Mouse (Mus musculus): ENCODE results near the gene P3h3. TPM values are rescaled to one million over a fixed set of nuclear protein-coding genes. Genes with fewer than 3 reads are reported as not detected.

Gene P3h3
- polyA plus RNA-seq, 1 experiment: 2.7 TPM

GRCm38 (mm10) chr6:124796200-124796599, 61.4 kb downstream of the P3h3 start:
- Histone ChIP-seq H3K4me3 (replicated peaks; ENCODE audit: control insufficient read depth, low read depth, low read length) (no peak overlapping the region), H3K4me1 (ENCODE audit: control insufficient read depth, insufficient read depth, low read length) (no peaks in the 10 kb centered on the region), H3K27ac (ENCODE audit: control insufficient read depth, insufficient read depth, low read depth, low read length, poor library complexity) (no peak overlapping the region)
- WGBS: 76% methylated on average over 2 of the region's 2 CpGs
- TF ChIP-seq POLR2A (IDR thresholded peaks at IDR 0.05; ENCODE audit: borderline replicate concordance, control insufficient read depth, low read depth, low read length) (no peak), CTCF (IDR thresholded peaks at IDR 0.05; ENCODE audit: control insufficient read depth, insufficient read depth, low read length) (no peak)

GRCm38 (mm10) chr6:124795781-124796180, 61.8 kb downstream of the P3h3 start:
- H3K27ac ChIP-seq (ENCODE audit: control insufficient read depth, insufficient read depth, low read depth, low read length, poor library complexity): no peak overlapping the region

GRCm38 (mm10) chr6:124791911-124792310, 65.6 kb downstream of the P3h3 start:
- Histone ChIP-seq H3K4me3 (replicated peaks; ENCODE audit: control insufficient read depth, low read depth, low read length) (no peak overlapping the region), H3K27ac (ENCODE audit: control insufficient read depth, insufficient read depth, low read depth, low read length, poor library complexity) (no peak overlapping the region), H3K4me1 (ENCODE audit: control insufficient read depth, insufficient read depth, low read length) (no peaks in the 10 kb centered on the region)
- TF ChIP-seq CTCF (IDR thresholded peaks at IDR 0.05; ENCODE audit: control insufficient read depth, insufficient read depth, low read length): no peak
- no peak for TF ChIP-seq POLR2A (IDR thresholded peaks at IDR 0.05; ENCODE audit: borderline replicate concordance, control insufficient read depth, low read depth, low read length)
- WGBS: 82% methylated on average over 3 of the region's 3 CpGs

More at GRCm38 (mm10) chr6:124795781-124796180, 61.8 kb downstream of the P3h3 start:
- 89% methylated on average over 4 of the region's 4 CpGs for WGBS
- TF ChIP-seq CTCF (IDR thresholded peaks at IDR 0.05; ENCODE audit: control insufficient read depth, insufficient read depth, low read length) (no peak), POLR2A (IDR thresholded peaks at IDR 0.05; ENCODE audit: borderline replicate concordance, control insufficient read depth, low read depth, low read length) (no peak)
- Histone ChIP-seq H3K4me1 (ENCODE audit: control insufficient read depth, insufficient read depth, low read length) (no peaks in the 10 kb centered on the region), H3K4me3 (replicated peaks; ENCODE audit: control insufficient read depth, low read depth, low read length) (no peak overlapping the region)

Other genes with a start within 250 kb of the P3h3 start
- not detected in 2 replicates for gene C1s2, start 221.7 kb downstream of the P3h3 start, polyA plus RNA-seq (2011; ENCODE audit: insufficient read depth, insufficient read length, low replicate concordance, missing spikeins)
- 67.0 and 77.5 TPM in 2 replicates for gene Lpcat3, start 194.7 kb downstream of the P3h3 start, polyA plus RNA-seq (2011; ENCODE audit: insufficient read depth, insufficient read length, low replicate concordance, missing spikeins)
- 101 and 149 TPM in 2 replicates for gene Emg1, start 145.6 kb downstream of the P3h3 start, polyA plus RNA-seq (2011; ENCODE audit: insufficient read depth, insufficient read length, low replicate concordance, missing spikeins)
- gene Phb2, start 145.4 kb downstream of the P3h3 start, polyA plus RNA-seq (2011; ENCODE audit: insufficient read depth, insufficient read length, low replicate concordance, missing spikeins): 143 and 213 TPM in 2 replicates
- 239 and 439 TPM in 2 replicates for gene Ptpn6, start 119.0 kb downstream of the P3h3 start, polyA plus RNA-seq (2011; ENCODE audit: insufficient read depth, insufficient read length, low replicate concordance, missing spikeins)
- 138 and 208 TPM in 2 replicates for gene Grcc10, start 116.4 kb downstream of the P3h3 start, polyA plus RNA-seq (2011; ENCODE audit: insufficient read depth, insufficient read length, low replicate concordance, missing spikeins)
- gene Gm45234, start 101.7 kb downstream of the P3h3 start, polyA plus RNA-seq (2011; ENCODE audit: insufficient read depth, insufficient read length, low replicate concordance, missing spikeins): not detected in 2 replicates
- gene Atn1, start 101.2 kb downstream of the P3h3 start, polyA plus RNA-seq (2011; ENCODE audit: insufficient read depth, insufficient read length, low replicate concordance, missing spikeins): 11.3 and 19.1 TPM in 2 replicates
- 0.68 and 1.4 TPM in 2 replicates for gene Eno2, start 88.1 kb downstream of the P3h3 start, polyA plus RNA-seq (2011; ENCODE audit: insufficient read depth, insufficient read length, low replicate concordance, missing spikeins)
- gene Lrrc23, start 78.0 kb downstream of the P3h3 start, polyA plus RNA-seq (2011; ENCODE audit: insufficient read depth, insufficient read length, low replicate concordance, missing spikeins): not detected in 2 replicates
- 4.9 and 7.3 TPM in 2 replicates for gene Spsb2, start 49.1 kb downstream of the P3h3 start, polyA plus RNA-seq (2011; ENCODE audit: insufficient read depth, insufficient read length, low replicate concordance, missing spikeins)
- gene Tpi1, start 43.5 kb downstream of the P3h3 start, polyA plus RNA-seq (2011; ENCODE audit: insufficient read depth, insufficient read length, low replicate concordance, missing spikeins): 97.5 and 152 TPM in 2 replicates
- gene Usp5, start 28.3 kb downstream of the P3h3 start, polyA plus RNA-seq (2011; ENCODE audit: insufficient read depth, insufficient read length, low replicate concordance, missing spikeins): 44.1 and 53.9 TPM in 2 replicates
- gene Cdca3, start 28.2 kb downstream of the P3h3 start, polyA plus RNA-seq (2011; ENCODE audit: insufficient read depth, insufficient read length, low replicate concordance, missing spikeins): 131 and 148 TPM in 2 replicates
- 3.3 TPM in 1 of 2 replicates, not detected in the other for gene Gnb3, start 17.5 kb downstream of the P3h3 start, polyA plus RNA-seq (2011; ENCODE audit: insufficient read depth, insufficient read length, low replicate concordance, missing spikeins)
- 0.56 and 2.4 TPM in 2 replicates for gene Gpr162, start 6.2 kb upstream of the P3h3 start, polyA plus RNA-seq (2011; ENCODE audit: insufficient read depth, insufficient read length, low replicate concordance, missing spikeins)
- 3.5 and 3.6 TPM in 2 replicates for gene Cd4, start 30.5 kb upstream of the P3h3 start, polyA plus RNA-seq (2011; ENCODE audit: insufficient read depth, insufficient read length, low replicate concordance, missing spikeins)
- gene Lag3, start 54.0 kb upstream of the P3h3 start, polyA plus RNA-seq (2011; ENCODE audit: insufficient read depth, insufficient read length, low replicate concordance, missing spikeins): 2.9 and 7.6 TPM in 2 replicates
- 157 and 192 TPM in 2 replicates for gene Ptms, start 62.4 kb upstream of the P3h3 start, polyA plus RNA-seq (2011; ENCODE audit: insufficient read depth, insufficient read length, low replicate concordance, missing spikeins)
- gene Mlf2, start 73.6 kb upstream of the P3h3 start, polyA plus RNA-seq (2011; ENCODE audit: insufficient read depth, insufficient read length, low replicate concordance, missing spikeins): 45.8 and 74.0 TPM in 2 replicates
- 18.1 and 33.0 TPM in 2 replicates for gene Cops7a, start 107.8 kb upstream of the P3h3 start, polyA plus RNA-seq (2011; ENCODE audit: insufficient read depth, insufficient read length, low replicate concordance, missing spikeins)
- gene Pianp, start 138.9 kb upstream of the P3h3 start, polyA plus RNA-seq (2011; ENCODE audit: insufficient read depth, insufficient read length, low replicate concordance, missing spikeins): 3.4 TPM in 1 of 2 replicates, not detected in the other
- 26.2 and 46.0 TPM in 2 replicates for gene Zfp384, start 151.4 kb upstream of the P3h3 start, polyA plus RNA-seq (2011; ENCODE audit: insufficient read depth, insufficient read length, low replicate concordance, missing spikeins)
- gene Ing4, start 182.0 kb upstream of the P3h3 start, polyA plus RNA-seq (2011; ENCODE audit: insufficient read depth, insufficient read length, low replicate concordance, missing spikeins): 19.6 and 42.0 TPM in 2 replicates
- 24.3 and 45.9 TPM in 2 replicates for gene Acrbp, start 191.9 kb upstream of the P3h3 start, polyA plus RNA-seq (2011; ENCODE audit: insufficient read depth, insufficient read length, low replicate concordance, missing spikeins)
- gene Lpar5, start 210.2 kb upstream of the P3h3 start, polyA plus RNA-seq (2011; ENCODE audit: insufficient read depth, insufficient read length, low replicate concordance, missing spikeins): not detected in 2 replicates
- 66.8 and 106 TPM in 2 replicates for gene Chd4, start 238.2 kb upstream of the P3h3 start, polyA plus RNA-seq (2011; ENCODE audit: insufficient read depth, insufficient read length, low replicate concordance, missing spikeins)